9 mouse cellular contexts compared by ENCODE assay signal in the genomic region with DNA sequence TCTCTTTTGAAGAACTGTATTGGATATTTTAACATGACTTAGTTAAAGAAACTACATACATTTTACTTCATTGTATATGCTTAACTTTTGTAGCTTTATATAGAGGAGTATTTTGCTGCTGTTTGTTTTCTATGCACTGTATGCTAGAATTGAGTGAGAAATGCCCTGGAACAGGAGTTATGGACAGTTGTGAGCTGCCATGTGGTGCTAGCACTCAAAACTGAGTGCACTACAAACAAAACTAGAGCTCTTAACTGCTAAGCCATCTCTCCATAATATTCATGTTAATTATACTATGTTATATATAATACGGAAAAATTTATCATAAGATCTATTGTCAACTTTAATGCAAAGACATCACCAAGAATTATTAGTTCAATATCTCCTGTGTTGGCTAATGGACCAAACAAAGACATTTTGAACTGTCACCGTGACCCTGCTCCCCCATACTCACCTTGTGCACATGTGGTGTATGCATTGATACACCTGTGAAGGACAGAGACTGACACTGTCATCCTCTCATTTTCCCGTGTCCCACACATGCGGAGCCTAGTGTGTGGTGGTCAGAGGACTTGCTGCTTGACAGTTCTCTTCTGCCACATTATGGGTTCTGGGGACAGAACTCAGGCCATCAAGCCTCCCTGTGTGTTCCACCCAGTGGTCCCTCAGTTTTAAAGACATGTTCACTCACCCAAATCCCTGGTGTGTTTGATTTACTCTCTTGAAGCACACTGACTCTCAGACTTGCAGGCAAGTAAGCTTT.
DNase-seq lines count a peak whose midpoint lies in the region; ATAC-seq and TF ChIP-seq lines count a peak whose summit lies in the region.
"Had no signal": no experiment of that assay in that cellular context is flagged by ENCODE, and none has a peak within 500 bp of the region (broad histone marks: within the 10 kb centered on the region; RNA-seq: fewer than 3 reads in every experiment).

No protein-coding gene starts in this region.

- peak; percentile 78 for ATAC-seq in kidney, embryonic 16.5 days (ENCODE audit: low FRiP score, low TSS enrichment)
- peak; percentile 71 for ATAC-seq in embryonic facial prominence, embryonic 12.5 days (ENCODE audit: insufficient number of reproducible peaks, insufficient read depth, low FRiP score, low TSS enrichment)
- peak; percentile 68 for ATAC-seq in hindbrain, embryonic 15.5 days (ENCODE audit: low FRiP score, low read depth)
- peak; percentile 38; the same call in 1 of the 2 replicates for ATAC-seq in neural tube, embryonic 12.5 days (ENCODE audit: low FRiP score, low read depth)

- H3K4me1 ChIP-seq in kidney, embryonic 16.5 days (ENCODE audit: insufficient read depth, low read length), result no peaks in the 10 kb centered on the region
- no peaks in the 10 kb centered on the region for H3K4me1 ChIP-seq in kidney, adult 2 months (ENCODE audit: control insufficient read depth, insufficient read depth, low read length)
- no peaks in the 10 kb centered on the region for H3K4me1 ChIP-seq in embryonic facial prominence, embryonic 12.5 days
- H3K4me1 ChIP-seq in hindbrain, embryonic 15.5 days (replicated peaks), result no peaks in the 10 kb centered on the region
- H3K4me1 ChIP-seq in neural tube, embryonic 12.5 days, result no peaks in the 10 kb centered on the region

- no peaks in the 10 kb centered on the region for H3K36me3 ChIP-seq in kidney, embryonic 16.5 days (ENCODE audit: insufficient read depth, low read length)
- H3K36me3 ChIP-seq in kidney, adult 2 months (ENCODE audit: control insufficient read depth, insufficient read depth, low read length), result no peaks in the 10 kb centered on the region
- H3K36me3 ChIP-seq in embryonic facial prominence, embryonic 12.5 days, result no peaks in the 10 kb centered on the region
- no peaks in the 10 kb centered on the region for H3K36me3 ChIP-seq in hindbrain, embryonic 15.5 days
- H3K36me3 ChIP-seq in neural tube, embryonic 12.5 days, result no peaks in the 10 kb centered on the region

- TF ChIP-seq POLR2A in kidney, adult 2 months (IDR thresholded peaks at IDR 0.05; ENCODE audit: low read depth, low read length), result no peak

- DNase-seq in kidney, adult 2 months, result no peak
- no peak for DNase-seq in layer of hippocampus, adult 9-11 months
- DNase-seq in gastrocnemius, postnatal 14 days, result no peak
- DNase-seq: kidney, adult 18-20 months; thymus, postnatal 25 days had no signal

- H3K27ac ChIP-seq in kidney, embryonic 16.5 days (ENCODE audit: low read length), result no peak overlapping the region
- H3K27ac ChIP-seq in kidney, adult 2 months (ENCODE audit: insufficient read depth, low read depth, low read length), result no peak overlapping the region
- H3K27ac ChIP-seq in embryonic facial prominence, embryonic 12.5 days, result no peak overlapping the region
- no peak overlapping the region for H3K27ac ChIP-seq in hindbrain, embryonic 15.5 days (replicated peaks)
- H3K27ac ChIP-seq in neural tube, embryonic 12.5 days, result no peak overlapping the region

- WGBS in kidney, embryonic 16.5 days, result 89% methylated on average over 4 of the region's 4 CpGs
- WGBS in kidney, adult 2 months, result 91% methylated on average over 4 of the region's 4 CpGs
- WGBS in embryonic facial prominence, embryonic 12.5 days, result 88% methylated on average over 4 of the region's 4 CpGs
- 91% methylated on average over 4 of the region's 4 CpGs for WGBS in hindbrain, embryonic 15.5 days
- WGBS in neural tube, embryonic 12.5 days, result 90% methylated on average over 4 of the region's 4 CpGs

- no peak overlapping the region for H3K4me3 ChIP-seq in kidney, embryonic 16.5 days (ENCODE audit: low read length)
- H3K4me3 ChIP-seq in kidney, adult 2 months (ENCODE audit: insufficient read depth, low read depth, low read length), result no peak overlapping the region
- no peak overlapping the region for H3K4me3 ChIP-seq in embryonic facial prominence, embryonic 12.5 days
- H3K4me3 ChIP-seq in hindbrain, embryonic 15.5 days, result no peak overlapping the region
- no peak overlapping the region for H3K4me3 ChIP-seq in neural tube, embryonic 12.5 days

- H3K9me3 ChIP-seq in kidney, embryonic 16.5 days (ENCODE audit: low read length), result no peaks in the 10 kb centered on the region
- no peaks in the 10 kb centered on the region for H3K9me3 ChIP-seq in embryonic facial prominence, embryonic 12.5 days
- no peaks in the 10 kb centered on the region for H3K9me3 ChIP-seq in hindbrain, embryonic 15.5 days
- H3K9me3 ChIP-seq in neural tube, embryonic 12.5 days, result no peaks in the 10 kb centered on the region

- H3K4me2 ChIP-seq in kidney, embryonic 16.5 days (replicated peaks; ENCODE audit: low read depth, low read length), result no peak overlapping the region
- H3K4me2 ChIP-seq in embryonic facial prominence, embryonic 12.5 days (replicated peaks), result no peak overlapping the region
- no peak overlapping the region for H3K4me2 ChIP-seq in hindbrain, embryonic 15.5 days
- H3K4me2 ChIP-seq in neural tube, embryonic 12.5 days (replicated peaks), result no peak overlapping the region

- TF ChIP-seq CTCF in kidney, adult 2 months (conservative IDR thresholded peaks at IDR 0.05; ENCODE audit: insufficient read depth, insufficient read length, low read depth, low read length), result no peak

- H3K9ac ChIP-seq in kidney, embryonic 16.5 days (replicated peaks; ENCODE audit: low read length), result no peak overlapping the region
- H3K9ac ChIP-seq in embryonic facial prominence, embryonic 12.5 days, result no peak overlapping the region
- H3K9ac ChIP-seq in hindbrain, embryonic 15.5 days, result no peak overlapping the region
- H3K9ac ChIP-seq in neural tube, embryonic 12.5 days, result no peak overlapping the region

- intact Hi-C loops in gastrocnemius, postnatal 14 days (cut with DNase I; ENCODE audit: low total_unique reads), result loop anchor here (5.0 kb wide), 1 partner anchor 686 kb away; no protein-coding TSS in a partner anchor

- no peaks in the 10 kb centered on the region for H3K27me3 ChIP-seq in kidney, embryonic 16.5 days (ENCODE audit: insufficient read depth, low read length)
- H3K27me3 ChIP-seq in kidney, adult 2 months (replicated peaks; ENCODE audit: control insufficient read depth, insufficient read depth, low read length), result no peaks in the 10 kb centered on the region
- H3K27me3 ChIP-seq in embryonic facial prominence, embryonic 12.5 days, result no peaks in the 10 kb centered on the region
- H3K27me3 ChIP-seq in hindbrain, embryonic 15.5 days, result no peaks in the 10 kb centered on the region
- no peaks in the 10 kb centered on the region for H3K27me3 ChIP-seq in neural tube, embryonic 12.5 days (replicated peaks)
